Mouse (Mus musculus) layer of hippocampus, adult 8-10 months (tissue): Measurements from ENCODE around the gene Acy3. TPM values are rescaled to one million over a fixed set of nuclear protein-coding genes. Genes with fewer than 3 reads are reported as not detected.
"Not testable (repeated sequence)": the region's sequence is repeated elsewhere in the genome, so short reads cannot be mapped to it uniquely, and the experiment has no call there.

Source experiments
- DNase-seq, 2 experiments: peaks; one replicate each; pipeline ENCODE4 v3.0.0; 2022; ENCODE audit warnings: low spot score in 2 of 2
- total RNA-seq, 4 experiments: library from RNA; stranded (reverse); gene quantifications; 2 replicates each; pipeline ENCODE4 v1.2.4; 2022

Acy3 gene
- total RNA-seq, 4 experiments from 2014 or later = 1.5 to 2.7 (median 1.7) TPM

DNA sequence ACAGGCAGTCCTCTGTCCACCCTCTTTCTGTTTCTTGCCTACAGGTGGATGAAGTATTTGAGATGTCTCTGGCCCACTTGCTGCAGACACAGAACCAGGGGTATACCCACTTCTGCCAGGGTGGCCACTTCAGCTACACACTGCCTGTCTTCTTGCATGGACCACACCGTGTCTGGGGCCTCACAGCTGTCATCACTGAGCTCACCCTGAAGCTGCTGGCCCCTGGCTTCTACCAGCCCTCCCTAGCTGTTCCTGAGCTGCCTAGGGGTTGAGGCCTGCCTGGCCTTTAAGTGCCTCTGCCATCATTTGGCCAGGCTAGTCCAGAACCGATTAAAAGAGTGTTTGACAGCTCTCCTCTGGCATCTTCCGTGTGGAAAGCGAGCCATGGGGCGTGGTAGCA lies 15.4 kb downstream of the Acy3 start:
- no peak for DNase-seq

DNA sequence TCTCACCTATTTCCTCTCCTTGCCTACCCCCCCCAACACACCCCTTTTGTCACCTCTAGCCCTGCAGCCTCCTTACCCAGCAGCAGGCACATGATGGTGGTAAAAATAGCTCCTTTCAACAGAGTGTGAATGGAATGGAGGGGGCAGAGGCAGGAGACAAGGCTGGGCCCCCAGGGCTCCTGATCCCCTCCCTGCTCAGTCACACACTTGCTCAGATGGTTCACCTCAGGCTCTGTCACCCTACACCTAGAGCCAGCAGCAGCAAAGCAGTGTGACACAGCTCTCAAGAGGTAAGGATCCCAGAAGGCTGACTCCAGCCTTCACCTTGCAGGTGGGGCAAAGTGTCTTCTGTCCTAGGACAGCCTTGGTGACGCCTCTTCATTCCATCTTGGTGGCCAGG lies 16.7 kb downstream of the Acy3 start, which contains the start of gene Doc2g:
Doc2g (plus strand) TSS at position 202 of the 400 bp plus-strand sequence.
- DNase-seq = no peak

DNA sequence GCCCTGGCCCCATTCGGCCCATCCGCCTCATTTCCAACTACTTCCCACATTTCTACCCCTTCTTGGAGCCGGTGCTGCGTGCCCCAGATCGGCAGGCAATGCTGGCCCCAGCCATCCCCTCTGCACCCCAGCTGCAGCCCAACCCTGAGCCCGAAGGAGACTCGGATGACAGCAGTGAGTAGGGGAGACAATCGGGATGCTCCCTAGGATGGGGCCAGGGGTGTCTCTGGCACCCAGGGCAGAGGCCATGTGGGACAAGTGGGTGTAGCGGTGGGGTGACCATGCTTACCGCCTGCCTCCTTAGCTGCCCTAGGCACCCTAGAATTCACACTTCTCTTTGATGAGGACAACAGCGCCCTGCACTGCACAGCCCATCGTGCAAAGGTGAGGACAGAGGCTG lies 17.3 kb downstream of the Acy3 start:
- no peak for DNase-seq

DNA sequence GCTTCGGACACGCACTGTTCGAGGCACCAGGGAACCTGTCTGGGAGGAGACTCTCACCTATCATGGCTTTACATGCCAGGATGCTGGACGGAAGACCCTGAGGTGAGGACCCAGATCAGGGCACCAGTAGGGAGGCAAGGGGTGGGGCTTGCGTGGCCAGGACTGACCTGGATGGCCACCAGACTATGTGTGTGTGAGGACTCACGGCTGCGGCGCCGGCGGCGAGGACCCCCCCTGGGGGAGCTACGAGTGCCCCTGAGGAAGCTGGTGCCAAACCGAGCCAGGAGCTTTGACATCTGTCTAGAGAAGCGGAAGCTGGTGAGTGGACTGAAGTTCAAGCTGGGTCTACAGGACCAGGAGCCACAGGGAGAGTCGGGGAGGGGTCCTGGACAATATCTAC lies 18.0 kb downstream of the Acy3 start:
- no peak for DNase-seq

DNA sequence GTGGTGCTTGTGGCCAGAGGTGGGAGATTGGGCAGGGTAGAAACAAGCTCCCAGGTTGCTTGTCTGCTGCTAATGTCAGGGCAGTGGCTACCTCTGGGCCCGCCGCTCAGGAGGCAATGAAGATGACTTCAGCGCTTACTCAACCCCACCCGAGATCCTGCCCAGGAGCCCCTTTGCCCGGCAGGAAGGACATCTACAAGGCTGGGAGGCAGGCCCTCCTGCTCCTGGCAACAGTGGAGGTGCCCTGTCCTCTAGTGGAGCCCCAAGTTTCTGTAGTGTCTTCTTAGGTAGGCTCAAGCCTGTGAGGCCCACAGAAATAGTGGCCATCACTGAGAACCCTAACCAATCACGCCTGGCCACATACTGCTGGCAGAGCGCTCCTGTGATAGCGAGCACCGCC lies 18.7 kb downstream of the Acy3 start:
- DNase-seq = no peak

DNA sequence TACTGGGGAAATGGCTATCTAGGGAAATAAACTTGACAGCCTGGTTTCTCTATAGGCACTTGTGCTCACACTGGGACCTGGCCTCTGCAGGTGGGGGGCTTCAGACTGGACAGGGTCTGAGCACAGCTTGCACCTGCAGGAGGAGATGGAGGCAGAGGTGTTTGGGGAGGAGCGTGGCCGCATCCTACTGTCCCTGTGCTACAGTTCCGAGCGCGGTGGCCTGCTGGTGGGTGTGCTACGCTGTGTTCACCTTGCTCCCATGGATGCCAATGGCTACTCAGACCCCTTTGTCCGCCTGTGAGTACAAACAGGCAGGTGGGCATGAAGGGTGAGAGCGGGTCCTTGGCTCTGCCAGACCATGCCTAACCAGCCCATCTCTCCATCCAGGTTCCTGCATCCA lies 19.6 kb downstream of the Acy3 start:
- DNase-seq = peak in 1 of 2 experiments; percentile 3

DNA sequence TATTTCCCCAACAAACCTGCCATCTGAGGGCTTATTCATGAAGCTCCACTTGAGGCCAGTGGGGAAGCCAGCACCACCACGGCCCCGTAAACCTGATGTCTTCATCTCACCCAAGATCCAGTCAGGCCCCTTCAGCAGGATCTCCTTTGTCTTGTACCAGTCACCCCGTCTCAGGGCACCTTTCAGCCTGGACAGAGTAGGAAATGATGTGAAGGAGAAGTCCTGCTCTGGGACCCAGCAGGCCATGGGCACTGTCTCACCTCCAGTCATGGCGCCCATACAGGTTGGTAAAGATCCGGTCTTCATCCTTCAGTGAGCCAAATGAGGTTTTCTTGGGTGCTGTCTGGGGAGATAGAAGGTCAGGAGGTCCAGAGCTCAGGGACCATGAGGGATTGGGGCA lies 24.7 kb downstream of the Acy3 start:
- DNase-seq = no peak

DNA sequence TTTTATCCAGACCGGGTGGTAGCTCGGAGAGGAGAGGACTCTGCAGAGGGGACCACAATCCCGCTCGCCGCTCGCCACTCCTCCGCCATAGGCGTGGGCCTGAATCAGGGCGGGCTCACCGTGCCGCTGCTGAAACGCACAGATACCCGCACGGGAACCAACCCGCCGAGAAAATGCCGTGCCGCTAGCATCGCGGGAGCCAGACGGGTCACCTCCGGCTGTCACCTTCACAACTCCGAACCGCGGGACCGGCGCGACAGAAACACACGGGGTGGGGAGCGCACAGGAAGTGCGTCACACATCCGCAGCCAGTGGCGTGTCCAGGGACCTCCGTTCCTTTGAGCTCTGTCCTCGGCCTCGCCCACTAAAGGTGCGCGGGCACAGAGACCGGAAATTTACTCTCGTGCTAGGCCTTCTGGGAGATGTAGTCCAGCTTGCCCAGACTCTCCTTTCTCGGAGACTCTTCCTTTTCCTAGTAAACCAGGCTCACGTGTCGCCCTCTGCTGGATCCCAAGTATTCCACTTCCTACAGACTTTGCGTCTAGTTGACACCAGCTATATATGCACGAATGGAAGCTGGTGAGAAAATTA lies 26.2 kb downstream of the Acy3 start, which contains the start of gene Ndufv1:
Ndufv1 (minus strand) TSS at position 375 of the 591 bp plus-strand sequence.
- DNase-seq = peak; percentile 99

DNA sequence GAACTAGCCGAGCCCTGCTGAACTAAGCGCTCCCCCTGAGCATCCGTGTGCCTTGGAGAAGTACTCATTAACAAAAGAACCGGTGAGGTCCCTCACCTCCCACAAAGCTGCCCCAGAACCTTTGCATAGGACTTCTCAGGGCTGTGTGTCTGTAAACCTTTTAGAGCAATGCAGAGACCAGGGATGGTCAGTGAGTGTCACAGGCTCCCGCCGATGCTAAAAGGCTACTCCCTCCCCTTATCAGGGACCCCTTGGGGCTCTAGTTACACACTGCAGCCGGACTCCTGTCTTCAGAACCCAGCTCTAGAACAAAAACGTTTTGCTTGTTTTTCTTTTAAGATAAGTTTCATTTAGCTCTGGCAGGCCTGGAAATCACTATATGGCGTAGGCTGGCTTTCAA lies 26.7 kb downstream of the Acy3 start:
- DNase-seq = no peak

DNA sequence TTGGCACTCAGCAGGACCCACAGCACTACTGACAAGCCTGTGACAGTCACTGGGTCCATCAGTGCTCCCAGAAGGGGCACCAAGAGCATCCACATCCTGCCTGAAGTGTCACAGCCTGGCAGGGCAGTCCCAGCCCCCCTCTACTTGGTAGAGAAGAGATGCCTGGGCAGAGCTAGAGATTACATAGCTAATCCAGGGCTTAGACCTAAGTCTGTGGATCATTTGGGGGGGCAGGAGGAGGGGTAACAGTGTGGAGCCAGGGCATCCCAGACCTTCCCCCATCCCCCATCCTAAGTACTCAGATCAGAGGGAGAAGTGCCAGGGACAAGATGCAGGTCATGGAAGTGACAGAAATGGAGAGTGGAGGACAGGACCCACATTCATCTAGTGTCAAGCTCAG lies 28.4 kb downstream of the Acy3 start:
- no peak for DNase-seq

DNA sequence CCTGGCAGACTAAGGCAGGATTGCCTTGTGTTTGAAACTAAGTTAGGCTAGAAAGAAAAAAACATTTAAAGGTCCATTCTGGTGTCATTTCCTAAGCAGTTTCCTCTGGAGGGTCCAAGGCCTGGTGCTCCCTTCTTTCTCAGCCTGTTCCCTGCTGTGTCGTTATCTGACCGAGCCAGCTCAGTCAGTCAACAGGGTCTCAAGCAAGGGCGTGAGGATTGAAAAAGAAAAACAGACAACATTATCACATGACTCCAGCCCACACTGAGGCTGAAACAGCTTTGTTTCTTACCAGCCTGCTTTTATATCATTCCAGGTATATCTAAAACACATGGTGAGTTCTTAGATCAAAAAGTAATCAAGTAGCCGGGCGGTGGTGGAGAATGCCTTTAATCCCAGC lies 29.3 kb downstream of the Acy3 start:
- DNase-seq = no peak

DNA sequence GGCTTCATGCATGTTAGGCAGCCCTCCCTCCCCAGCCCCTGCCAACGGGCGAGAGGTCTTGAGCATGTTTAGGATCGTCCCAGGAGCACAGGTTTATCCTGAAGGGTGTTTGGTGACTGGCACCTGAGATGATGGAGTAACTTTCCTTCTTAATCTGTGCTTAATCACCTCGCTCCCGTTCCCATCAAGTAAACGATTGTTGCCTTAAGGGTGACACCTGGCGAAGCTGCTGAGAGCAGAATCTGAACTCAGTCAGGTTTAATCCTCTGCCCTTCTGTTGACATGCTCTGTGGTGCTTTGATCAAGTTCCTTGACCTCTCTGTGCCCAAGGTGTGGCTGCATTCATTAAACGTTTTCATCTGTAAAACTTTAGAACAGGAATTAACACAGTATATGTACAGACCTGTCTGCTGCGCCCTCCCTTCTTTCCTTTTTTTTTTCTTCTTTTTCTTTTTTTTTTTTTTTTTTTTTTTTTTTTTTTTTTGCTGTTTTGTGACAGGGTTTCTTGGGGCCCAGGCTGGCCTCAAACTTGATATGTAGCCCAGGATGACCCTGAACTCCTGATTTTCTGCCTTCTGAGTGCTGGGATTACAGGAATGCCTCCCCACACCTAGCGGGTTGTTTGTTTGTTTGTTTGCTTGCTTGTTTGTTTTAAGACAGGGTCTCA lies 31.7 kb downstream of the Acy3 start:
- DNase-seq = no peak

DNA sequence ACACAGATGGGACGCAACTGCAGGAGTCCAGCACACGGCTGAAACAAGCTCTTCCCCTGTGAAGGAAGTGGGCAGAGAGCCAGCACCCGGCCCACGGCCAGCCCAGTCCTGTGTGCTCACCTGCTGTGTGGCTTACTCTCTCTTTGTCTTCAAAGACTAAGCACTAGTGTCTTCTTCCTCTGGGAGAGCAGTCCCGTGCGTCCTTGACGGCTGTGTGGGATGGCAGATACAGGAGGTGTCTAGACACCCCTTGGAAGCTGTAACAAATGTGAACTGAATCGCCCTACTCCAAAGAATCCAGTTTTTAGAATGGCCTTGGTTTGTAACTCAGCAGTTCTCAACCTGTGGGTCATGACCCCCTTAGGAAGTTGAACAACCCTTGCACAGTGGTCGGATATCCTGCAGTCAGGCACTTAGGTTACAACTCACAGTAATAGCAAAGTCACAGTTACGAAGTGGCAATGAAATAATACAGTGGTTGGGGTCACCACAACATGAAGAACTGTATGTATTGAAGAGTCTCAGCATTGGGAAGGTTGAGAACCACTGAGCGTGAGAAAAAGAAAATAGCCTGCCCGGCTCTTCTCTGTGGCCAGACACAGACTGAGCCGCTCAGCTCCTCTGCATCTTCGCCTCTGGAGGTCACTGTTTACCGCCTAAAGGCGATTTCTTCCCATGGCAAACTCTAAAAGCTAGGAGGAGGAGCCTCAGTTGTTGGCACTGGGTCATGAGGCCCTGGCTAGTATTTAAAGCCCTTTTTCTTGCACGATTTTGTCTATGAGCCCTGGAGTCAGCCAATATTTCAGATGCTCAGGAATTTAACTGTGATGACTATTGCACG lies 32.6 kb downstream of the Acy3 start:
- peak; percentile 78 to 84 for DNase-seq

DNA sequence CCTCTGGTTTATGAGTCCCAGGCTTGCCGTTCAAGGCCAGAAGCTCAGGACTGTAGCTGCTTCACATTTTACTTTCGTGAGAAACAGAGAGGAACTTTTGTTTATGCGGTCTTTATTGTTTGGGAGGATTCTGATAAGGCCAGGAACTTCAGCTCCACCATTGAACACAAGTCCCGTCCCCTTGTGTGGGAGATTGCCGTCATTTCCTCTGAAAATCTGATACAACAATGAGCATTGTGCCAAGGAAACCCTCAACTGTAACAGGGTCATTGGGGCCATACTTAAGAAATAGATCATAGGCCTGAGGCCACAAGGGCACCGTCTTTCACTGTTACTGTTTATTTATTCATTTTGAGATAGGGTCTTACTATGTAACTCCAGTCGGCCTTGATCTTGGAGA lies 36.8 kb downstream of the Acy3 start:
- no peak for DNase-seq

DNA sequence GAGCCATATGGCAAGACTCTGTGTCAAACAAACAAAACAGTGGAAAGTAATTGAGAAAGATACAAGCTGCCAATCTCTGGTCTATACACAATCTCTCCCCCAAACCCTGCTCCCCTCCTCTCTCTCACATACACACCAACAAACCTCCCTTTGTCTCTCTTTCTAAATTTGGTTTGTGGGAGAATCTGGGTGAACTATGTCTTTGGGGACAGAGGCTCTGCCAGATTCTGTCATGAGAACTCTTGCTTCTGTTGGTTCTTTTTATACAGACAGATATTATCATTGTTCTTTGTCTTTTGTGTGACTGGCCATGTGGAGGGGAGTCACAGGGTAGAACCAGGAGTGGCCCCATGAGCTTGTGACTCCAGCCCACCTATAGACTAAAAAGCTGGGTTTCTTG lies 41.2 kb downstream of the Acy3 start:
- no peak for DNase-seq

DNA sequence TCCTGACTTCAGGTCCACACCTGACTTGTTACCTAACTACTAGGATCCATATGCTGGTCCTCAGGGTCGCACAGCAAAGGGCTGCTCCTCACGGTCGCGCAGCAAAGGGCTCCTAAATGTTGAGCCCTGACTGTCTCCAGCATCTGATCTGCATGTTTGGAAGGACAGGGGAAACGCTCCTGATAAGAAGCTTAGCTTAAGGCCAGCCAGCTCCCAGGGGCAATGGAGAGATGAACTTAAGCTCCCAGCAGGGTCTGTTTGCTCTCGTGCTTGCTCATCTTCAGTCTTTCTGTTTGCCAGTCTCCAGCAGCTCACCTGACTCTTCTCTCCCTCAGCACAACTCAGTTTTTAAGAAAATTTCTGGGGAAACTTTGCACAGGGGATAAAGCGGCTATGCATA lies 46.3 kb downstream of the Acy3 start:
- no peak for DNase-seq

DNA sequence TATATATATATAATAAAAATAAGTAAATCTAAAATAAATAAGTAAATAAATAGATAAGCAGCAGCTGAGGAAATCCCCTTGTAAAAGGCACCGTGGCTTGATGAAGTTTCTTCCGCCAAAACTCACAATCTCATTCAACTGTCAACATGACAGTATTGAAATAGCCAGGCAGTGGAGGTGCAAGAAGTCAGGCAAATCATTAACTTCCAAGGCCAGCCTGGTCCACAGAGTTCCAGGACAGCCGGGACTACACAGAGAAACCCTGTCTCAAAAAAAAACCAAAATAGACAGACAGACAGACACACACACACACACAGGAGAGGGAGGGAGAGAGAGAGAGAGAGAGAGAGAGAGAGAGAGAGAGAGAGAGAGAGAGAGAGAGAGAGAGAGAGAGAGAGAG lies 46.9 kb downstream of the Acy3 start:
- DNase-seq = no peak

DNA sequence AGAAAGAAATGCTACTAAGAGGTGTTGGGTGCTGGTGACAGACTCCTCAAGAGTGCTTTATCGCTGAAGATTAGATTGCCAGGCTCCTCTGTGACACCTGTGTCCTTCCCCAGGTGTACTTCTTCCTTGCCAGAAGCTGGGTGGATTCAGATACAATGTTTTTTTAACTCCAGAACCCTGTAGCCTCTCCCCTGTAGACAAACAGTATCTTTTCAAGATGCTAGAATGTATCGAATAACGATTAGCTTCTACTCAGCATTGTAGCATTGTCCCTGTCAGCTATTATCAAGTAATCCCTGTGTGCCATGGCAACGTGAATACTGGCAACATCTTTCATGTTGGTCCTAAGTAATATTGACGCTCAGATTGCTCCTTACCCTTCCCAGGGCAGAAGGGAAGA lies 47.4 kb downstream of the Acy3 start:
- DNase-seq = no peak

DNA sequence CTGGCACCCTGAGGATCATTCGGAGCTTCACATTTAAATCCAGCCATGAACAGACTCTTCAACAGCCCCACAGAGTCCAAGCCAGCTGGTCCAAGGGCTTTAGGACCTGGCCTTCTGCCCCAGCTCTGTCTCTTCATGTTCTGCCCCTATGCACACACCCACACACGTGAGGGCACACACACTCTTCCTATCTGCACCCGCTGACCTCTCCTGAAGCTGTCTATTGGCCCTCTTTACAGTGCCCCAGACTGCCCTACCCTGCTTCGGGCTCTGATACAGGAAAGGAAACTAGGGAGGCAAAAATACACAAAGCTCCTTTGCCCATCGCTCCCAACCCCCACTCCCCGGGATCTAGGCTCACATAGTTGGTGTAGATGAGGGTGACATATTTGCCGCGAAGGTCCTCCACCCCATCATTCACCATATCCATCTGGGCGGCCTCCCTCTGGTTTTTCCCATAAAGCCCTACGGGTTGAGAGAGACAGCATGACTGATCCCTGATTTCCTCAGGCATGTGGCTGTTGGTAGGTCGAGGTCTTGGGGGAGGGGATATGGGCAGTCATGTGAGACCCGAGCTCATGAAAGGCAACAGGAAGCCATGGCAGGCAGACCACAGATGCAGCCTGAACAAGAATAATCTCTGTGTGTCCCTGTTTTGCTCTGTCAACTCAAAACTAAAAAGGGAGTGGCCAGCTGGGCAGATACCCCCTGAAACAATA lies 50.1 kb downstream of the Acy3 start:
- DNase-seq = no peak

DNA sequence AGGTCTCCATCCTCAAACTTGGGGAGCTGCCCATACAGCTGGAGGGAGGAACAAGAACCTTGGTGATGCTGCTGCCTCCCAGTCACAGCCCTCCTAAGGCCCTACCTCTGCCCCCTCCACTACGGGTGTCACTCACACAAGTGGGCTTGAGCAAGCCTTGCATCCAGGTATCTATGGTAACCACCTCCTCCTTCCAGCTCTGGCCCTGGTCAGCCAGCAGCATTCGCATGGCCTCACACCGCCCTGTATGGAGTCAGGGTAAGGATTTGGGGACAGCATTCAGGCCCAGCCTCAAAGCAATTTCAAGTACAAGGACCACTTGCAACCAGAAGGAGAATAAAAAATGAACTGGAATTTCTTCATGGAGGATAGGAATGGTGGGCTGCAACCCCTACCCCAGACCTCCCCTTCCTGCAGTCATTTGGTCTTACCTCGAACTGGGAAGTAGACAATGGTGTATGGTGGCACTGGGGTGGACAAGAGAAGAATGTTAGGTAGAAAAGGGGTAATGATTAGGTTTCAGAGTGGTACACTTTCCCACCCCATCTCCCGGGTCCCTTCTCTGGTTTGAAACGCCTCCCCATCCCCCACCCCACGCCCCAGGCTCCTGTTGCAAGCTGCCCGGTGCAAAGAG lies 50.9 kb downstream of the Acy3 start:
- DNase-seq = not testable (repeated sequence)

DNA sequence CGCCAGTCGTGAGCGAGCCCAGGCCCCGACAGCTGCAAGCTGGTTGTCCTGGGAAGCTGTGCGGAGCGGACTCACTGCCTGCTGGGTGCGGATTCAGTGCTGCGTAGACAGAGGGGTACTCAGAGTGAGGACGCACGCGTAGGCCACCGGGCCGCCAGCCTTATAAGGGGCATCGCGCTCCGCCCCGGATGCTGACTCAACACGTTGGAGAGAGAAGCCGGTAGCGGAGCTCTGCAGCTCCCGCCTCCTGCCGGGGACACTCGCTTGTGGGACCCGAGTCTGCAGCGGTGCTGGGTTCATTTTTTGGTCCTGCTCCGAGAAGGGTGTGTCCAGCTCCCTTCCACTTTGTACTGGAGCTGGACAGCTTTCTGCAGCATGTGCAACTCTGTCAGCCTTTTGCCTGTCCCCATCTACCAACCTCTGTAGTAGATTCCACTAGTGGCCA lies 51.4 kb downstream of the Acy3 start, which contains the start of gene Gstp1:
Gstp1 (minus strand) TSS at position 198 of the 445 bp plus-strand sequence.
- DNase-seq = peak; percentile 88 to 91
